Mouse (Mus musculus) left cerebral cortex, adult 8-10 months (tissue): Measurements from ENCODE around the gene Tmem54. TPM values are rescaled to one million over a fixed set of nuclear protein-coding genes. Genes with fewer than 3 reads are reported as not detected.

Source experiments
- DNase-seq, 2 experiments: peaks; one replicate each; pipeline ENCODE4 v3.0.0; 2022; ENCODE audit warnings: low spot score in 2 of 2
- total RNA-seq, 4 experiments: library from RNA; stranded (reverse); gene quantifications; 2 replicates each; pipeline ENCODE4 v1.2.4; 2022

The Tmem54 gene
- total RNA-seq, 4 experiments from 2014 or later, result not detected

DNA sequence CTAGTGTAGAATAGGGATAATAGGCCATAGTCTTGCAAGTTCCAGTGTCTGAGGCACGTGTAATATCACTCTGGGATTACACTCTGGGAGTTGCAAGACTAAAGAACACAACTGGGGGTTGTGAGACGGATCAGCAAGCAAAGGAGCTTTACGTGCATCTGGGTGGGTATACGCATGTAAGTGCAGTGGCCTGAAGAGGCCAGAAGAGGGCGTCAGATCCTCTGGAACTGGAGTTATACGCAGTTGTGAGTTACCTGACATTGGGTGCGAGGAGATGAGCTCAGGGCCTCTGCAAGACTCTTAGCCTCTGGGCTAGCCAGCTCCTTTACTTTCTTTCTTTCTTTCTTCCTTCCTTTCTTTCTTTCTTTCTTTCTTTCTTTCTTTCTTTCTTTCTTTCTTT is 8.3 kb upstream of the Tmem54 start:
- DNase-seq, result no peak

DNA sequence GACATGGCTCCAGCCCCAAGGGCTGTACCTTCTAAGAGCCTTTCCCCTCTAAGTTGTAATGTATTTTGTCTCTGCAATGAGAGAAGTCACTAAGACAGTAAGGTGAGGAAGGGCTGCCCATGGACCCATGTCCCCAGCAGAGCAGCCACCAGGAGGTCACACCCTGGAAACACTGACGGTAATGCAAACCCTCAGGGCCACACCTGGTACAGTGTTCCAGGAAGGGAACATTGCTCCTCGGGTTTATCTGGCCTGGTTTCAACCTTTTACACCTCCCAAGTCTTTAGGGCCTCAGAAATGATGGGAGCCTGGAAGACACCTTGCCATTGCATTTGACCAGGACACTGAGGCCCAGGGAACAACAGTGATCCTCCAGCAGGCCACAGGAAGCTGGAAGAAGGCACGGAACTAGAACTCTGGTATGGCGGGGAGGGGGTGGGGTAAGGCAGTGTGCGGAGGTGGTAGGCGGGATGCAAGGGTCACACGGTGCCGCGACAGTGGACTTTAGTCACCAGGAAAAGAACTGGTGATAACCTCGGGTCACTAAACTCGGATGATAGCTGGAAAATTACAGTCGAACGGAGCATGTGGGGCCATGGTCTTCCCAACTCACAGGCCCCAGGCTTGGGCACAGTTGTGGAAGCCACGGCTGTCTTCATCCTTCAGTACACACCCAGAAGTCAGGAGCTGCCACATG is 3.1 kb upstream of the Tmem54 start:
- no peak for DNase-seq

DNA sequence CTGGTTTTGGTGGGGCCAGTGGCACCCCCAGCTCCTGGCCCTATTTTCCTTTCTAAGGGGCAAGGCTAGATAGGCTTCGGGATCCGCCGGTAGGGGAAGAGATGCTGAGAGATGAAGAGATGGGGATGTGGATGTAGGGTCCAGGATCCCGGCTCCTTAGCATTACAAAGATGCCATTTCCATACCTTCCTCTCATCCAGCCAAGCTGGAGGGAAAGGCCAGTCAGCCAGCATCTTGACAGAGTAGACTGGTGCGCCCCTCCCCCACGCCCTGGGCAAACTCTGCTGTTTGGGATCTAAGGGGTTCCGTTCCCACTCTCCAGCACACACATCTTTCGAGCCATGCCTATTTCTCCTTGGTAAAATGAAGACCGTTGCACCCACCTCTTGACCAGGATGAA is 725 bp downstream of the Tmem54 start:
- no peak for DNase-seq

DNA sequence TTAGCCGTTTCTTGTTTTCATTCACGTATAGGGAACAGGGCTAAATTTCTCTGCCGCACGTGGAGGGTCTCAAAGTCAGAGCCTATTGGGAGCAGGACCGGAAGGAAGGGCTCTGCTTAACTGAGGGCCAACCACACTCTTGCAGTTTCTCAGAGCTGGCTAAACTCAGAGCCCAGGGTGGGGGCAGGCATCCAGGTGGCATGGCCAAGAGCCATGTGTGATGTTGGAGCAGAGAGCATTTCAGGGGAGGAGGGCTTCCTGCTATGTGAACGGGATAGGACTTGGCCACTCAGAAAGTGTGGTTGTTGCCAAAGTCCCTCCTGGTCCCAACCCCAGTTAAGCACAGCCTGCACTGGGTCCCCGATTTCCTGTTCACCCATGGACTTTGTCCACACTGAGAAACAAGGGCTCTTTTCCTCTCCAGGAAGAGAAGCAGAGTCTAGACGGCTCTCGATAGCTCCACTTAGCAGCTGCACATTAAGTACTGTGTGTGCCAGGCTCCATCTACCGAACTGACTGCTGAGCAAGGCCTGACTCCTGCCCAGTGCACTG is 2.1 kb downstream of the Tmem54 start:
- DNase-seq, result no peak

DNA sequence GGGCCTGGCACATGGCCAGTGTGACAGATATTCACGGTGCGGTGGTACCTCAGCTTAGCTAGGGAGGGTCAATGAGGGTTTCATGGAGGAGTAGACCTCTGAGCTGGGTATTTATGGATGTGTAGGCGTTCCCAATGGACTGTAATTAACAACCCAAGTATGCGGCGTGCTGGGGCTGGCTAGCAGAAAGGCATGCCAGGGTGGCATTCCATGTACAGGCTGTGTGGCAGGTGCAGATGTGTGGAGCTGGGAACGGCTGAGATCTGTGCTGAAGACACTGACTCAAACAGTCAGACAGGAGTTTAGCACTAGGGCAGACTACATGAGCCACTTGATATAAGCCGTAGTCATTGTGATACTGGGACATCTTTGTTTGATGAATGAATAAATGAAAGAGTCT is 3.3 kb downstream of the Tmem54 start:
- DNase-seq, result no peak

DNA sequence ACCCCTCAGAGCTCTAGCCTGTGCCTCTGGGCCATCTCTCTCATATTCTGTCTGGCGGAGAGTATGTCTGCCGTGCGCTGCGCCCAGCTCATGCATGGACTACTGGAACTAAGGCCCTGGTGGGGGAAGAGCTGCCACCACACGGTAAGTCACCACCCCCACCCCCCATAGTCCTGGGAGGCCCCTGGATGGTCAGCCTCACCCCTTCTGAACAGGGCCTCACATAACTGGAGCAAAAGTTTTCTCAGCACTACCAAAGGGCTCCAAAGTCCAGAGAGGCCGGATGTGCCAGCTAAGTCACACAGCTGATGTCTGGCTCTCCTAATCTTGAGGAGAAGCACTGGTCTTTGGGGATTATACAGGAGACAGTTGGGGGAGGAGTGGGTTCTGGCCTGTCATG is 5.5 kb downstream of the Tmem54 start:
- DNase-seq, result no peak

DNA sequence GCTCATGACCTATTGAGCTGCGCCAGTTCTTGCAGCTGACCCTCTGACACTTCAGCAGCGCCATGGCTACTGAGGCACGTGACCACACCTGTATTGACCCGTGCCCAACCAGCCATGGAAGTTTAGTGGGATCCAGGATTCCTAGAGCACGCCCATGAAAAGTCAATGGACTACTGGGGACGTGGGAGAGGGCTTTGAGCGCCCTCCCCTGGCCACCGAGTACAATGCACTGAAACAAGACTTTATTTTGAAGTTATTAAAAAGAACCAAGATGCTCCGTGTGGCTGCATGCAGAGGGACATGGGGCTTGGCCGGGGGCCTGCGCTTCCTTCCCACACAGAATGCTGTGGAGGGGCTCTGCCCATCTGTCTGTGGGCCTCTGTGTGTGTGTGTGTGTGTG is 6.0 kb downstream of the Tmem54 start:
- DNase-seq, result no peak

DNA sequence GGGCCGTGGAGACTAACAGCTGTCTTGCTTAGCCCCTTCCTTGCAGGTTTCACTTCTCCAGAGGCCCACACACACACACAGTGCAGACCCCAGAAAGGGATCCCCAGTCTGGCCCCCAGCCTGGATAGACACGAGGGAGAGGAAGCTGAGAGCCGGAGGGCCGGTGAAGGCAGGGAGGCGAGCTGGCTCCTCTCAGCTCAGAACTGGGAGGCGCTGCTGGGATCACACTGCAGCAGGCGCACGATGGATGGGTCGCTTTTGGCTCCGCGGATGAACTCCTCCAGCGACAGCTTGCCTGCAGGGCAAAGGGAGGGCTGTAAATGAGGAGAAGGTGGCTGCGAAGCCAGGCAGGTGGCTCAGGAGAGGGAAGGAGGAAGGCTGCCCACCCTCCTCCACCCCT is 6.9 kb downstream of the Tmem54 start:
- DNase-seq, result no peak

DNA sequence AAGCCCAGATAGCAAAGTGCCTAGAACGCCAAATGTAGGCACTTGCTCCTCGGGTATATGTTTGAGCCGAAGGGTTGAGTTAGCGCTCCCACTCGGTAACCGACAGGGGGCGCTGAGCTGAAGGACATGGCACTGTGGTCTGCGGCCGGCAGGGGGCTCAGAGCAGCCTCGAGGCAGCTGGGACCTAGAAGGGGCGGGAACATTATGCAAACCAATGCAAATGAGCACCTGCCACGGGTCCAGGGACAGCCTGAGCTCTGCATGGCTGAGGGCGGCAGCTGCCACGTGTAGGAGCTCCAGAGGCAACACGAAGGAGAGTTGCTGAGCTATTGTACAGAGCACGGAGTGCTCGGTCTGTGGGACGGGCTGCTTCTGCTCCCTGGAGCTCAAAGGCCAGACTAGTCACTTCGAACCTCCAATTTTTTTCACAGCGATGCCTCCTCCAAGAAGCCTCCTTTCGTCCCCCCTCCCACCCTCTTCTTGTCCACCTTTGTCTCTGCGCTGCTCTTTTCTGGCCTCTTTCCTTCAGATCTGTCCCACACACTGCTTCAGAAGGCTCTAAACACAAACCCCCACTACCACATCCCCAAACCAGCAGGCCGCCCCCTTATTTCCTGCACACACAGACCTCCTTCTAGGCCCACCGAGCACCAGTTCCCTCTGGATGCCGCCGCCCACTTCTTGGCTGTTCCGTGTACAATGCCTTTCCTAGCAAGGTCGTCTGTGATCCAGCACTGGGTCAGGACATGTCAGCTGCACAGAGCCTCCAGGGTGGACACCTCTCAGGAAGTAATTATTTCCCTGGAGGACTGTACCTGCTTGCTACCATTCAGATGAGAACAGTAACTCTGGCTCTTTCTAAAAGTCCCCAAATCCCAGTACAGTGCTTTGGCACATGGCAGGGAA is 8.0 kb downstream of the Tmem54 start:
- DNase-seq, result peak in 1 of 2 experiments; percentile 92

DNA sequence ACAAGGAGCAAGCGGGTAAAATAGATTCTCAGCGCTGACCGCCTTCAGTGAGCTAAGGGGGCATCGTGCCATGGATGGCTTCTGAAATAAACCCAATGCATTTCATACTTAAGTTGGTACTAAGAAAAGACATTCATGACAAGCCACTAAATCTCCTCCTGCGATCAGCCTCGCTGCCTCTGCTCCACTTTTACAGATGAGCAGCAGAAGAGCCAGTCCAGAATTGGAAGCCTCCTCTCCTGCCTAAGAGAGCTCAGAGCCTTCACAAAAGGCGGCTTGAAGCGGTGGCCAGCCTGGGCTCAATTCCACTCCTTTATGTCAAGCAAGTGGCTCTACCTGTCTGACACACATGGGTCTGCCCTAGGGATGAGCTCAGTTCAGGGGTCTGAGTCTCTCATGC is 11.4 kb downstream of the Tmem54 start:
- DNase-seq, result no peak

DNA sequence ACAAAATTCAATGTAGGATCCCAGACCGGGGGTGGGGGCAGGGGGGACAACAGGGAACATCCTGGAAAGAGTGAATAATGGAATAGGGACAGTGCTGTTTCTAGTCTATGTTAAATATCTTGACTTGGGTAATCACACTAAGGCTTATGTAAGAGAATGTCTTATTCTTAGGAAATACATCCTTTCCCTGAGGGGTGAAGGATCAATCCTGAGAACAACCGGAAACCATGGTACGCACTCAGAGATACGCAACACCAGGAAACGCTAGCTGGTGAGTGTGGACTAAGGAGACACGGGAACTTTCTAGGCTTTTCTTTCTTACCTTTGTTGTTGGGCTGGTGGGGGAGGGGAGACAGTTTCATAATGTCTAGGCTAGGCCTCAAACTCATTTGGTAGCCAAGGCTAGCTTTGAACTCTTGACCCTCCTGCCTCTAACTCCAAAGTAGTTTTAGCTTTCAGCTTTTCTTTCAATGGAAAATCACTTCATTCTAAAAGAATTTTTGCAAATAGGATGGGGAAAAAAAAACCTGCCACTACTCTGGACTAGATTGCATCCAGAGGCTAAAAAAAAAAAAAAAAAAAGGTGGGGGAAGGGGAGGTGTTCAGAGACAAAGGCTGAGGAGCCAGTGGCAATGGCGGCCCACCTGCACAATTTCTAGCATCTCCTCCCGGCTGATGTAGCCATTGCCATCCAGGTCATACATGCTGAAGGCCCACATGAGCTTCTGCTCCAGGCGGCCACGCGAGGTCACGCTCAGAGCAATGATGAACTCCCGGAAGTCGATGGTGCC is 12.6 kb downstream of the Tmem54 start:
- DNase-seq, result no peak

DNA sequence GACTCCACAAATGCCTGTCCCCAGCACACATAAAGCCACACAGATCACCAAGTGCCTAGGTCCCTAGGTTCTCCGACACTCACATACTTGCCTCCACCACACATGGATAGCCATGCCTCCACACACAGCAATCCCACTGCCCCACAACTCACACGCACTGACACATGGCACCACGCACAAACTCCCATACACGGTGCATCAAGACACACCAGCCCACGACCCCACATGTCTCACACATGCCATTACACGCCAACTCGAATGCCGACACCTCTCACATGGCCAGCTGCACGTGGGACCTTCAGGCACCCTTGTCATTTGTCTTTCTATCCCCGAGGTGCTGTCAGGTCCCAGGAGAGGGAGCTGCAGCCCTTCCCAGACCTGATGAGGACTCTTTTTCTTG is 14.4 kb downstream of the Tmem54 start:
- DNase-seq, result no peak

DNA sequence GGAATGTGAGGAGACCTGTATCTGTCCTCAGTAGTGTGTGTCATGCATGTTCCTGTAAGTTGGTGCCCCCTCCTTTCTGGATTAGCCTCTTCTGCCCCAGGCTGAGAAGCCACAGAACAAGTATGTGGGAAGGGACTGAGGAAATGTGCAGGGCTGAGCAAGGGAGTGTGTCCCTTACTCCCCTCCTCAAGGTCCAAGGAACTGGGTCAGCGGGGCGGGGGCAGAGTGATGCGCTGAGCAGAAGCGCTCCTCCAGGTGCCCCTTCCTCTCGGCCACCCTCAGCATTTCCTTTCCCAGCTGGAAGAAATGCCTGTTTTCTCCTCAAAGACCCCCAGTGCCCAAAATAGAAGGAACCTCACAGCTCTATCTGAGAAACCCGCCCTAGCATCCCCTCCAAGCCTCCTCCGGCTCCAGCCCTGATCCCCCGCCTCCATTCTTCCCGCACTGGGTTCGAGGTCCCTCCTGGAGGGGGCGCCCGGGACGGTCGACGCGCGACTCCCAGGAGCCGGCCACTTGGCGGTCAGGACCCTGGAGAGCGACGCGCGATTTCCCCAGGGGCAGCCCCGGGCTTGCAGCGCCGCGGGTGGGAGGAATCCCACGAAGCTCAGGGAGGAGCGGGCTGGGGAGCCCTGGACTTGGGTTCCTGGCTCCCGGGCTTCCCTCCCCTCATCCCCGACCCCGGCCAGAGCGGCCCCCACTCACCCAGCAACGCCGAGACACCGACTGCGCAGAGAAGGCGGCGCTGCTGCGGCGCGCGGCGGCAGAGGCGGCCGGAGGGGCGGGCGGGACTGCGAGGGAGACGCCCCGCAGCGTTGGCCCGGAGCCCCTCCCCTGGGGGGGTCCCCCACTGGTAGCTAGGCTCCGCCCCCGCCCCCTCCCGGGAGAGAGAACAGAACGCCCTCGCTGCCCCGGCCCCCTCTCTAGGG is 15.4 kb downstream of the Tmem54 start:
- peak in 1 of 2 experiments; percentile 80 for DNase-seq

DNA sequence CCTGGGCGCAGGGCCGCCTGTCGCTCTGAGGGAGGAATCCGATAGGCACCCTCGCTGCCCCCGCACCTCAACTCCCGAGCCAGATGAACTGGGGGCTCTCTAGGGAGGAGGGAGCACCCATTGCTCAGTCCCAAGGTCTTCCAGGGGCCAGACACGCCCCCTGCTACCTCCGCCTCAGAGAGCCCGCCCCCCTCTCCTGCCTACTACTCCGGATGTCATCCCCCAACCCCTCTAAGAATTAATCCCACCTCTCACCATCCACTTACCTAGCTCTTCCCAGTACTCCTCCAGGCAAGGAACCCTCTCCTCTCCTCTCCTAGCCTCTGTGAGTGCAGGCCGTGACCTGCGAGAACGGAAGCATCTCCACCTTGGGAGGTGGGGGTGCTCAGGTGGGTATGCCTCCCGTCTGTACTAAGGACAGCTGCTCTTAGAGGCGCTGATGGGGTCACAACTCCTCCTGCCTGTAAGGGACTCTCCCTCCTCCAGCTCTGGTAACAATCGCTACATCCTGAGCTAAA is 16.3 kb downstream of the Tmem54 start, which contains the start of gene Hpca:
TSS of gene Hpca (minus strand) at position 468 of the 518 bp plus-strand sequence.
- no peak for DNase-seq

DNA sequence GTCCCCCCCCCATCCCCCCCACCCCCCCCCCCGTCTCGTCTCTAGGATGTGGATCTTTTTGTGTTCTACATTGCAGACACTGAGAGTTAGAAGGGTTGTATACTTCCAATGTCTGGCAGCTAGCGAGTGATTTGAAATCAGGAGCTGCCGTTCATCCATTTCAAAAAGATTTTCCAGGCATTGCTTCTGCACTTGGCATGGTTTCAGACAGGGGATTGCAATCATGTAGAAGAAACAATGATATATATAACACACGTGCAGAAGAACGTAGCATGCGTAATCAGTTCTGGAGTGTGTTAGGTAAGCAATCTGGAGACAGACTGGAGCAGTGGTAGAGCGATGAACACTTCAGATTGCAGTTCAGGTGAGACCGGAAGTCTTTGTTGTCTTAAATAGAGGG is 16.8 kb downstream of the Tmem54 start:
- no peak for DNase-seq

DNA sequence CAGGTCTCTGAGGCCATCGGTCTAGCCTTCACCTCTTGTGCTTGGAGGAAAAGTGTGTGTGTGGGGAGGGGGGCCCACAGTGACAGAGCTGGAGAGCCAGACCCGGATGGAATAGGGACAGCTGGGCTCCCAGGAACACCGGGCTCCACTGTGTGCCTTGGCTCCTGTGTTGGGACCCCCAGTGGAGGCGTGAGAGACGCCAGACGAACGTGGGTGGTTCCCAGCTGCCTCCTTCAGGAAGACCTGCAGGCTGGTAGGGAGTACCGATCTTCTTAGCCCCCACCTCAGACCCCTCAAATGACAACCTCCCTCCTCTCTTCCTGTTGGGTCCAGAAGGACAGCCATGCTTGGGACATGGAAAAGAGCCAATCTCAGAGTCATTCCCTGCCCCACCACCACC is 17.4 kb downstream of the Tmem54 start:
- peak in 1 of 2 experiments; percentile 70 for DNase-seq

DNA sequence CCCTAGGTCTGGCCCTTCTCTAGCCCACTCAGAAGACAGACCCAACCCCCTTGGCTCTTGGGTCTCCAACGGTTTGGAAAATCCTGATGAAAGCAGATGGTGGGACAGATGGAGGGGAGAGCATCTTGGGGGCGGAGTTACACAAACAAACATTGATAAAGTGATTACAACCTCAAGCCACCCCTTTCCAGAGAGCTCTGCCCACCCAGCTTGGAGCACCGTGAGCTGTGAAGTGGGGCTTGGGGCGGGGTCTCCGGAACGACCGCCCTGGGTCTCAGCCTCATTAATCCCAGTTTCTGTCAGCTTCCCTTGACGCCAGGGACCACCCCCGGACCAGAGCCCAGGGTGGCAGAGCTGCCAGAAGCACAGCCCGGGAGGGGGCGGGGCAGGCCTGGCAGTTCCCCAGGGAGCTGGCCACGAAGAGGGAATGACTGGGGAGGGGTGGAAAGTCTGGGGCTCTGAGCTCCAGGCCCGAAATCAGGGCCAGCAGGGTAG is 19.4 kb downstream of the Tmem54 start:
- DNase-seq, result no peak

DNA sequence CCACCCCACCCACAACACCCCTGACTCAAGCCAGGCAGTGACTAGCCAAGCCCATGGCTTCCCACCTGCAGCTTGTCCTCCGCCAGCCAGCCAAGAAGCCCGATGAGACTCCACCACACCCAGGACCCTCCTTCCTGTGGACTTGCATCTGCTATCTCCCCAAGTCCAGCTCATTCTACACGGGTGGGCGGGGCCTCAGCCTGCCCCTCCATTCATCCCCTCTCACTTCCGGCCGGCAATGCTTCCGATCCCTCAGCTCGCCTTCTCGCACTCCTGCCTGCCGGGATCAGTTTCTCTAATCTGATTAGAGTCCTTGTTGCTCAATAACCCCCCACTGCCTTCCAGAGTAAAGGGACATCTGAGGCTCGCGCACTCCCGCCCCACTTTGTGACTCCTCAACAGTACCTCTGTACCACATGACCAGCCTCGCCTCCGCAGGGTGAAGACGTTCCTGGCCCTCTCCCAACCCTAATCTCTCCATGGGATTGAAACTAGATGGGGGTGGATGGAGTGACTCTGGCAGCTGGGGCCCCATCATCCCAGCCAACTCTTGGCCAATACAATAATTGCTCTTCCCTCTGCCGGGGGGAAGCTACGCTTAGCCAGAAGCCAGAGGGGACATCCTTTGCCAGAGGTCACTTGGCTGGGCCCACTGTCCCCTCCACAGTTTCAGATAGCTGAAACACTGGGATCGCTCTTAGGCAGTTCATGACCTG is 20.5 kb downstream of the Tmem54 start:
- DNase-seq, result no peak

DNA sequence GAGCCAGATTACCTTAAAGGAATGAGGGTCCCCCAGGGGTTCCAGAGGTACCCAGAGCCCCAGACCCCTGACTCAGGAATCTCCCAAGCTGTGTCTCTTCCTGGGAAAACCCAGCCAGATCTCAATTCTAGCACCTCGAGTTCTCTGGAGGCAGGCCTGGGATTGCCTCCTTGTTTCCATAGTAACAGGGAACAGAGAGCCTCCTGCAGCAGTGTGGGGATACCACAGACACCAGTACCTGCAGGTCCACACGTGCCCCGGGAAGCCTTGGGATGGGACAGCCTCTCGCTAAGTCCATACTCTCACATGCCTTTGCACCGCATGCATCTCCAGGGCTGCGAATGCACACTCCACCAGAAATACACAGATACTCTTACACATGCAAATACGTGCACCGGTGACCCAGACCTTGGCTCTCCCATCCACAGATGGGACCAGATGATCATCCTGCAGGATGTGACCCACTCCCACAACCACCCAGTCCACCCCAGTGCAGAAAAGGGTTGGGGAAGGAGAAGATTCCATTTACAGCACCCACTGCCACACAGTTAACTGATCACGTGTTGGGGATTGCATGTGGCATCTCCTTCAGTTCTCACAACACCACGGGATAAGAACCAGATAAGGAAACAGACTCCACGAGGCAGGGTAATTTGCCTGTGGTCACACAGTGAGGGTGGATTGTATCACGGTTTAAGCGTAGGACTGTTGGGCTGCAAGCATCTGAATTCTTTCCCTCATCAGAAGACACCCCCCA is 23.4 kb downstream of the Tmem54 start:
- DNase-seq, result peak in 1 of 2 experiments; percentile 77
